Mouse (Mus musculus) stomach, postnatal 0 days (tissue): ENCODE measurements around the gene Fcgrt.

Experiments
- CTCF ChIP-seq: IDR thresholded peaks from 2 replicates; pipeline ENCODE4 v1.5.1; 2016; ENCODE audit warnings: antibody characterized with exemption, low read depth, mild to moderate bottlenecking, moderate library complexity
- EP300 ChIP-seq: optimal IDR thresholded peaks from 2 replicates; pipeline ENCODE3; 2016; ENCODE audit warnings: antibody characterized with exemption

DNA sequence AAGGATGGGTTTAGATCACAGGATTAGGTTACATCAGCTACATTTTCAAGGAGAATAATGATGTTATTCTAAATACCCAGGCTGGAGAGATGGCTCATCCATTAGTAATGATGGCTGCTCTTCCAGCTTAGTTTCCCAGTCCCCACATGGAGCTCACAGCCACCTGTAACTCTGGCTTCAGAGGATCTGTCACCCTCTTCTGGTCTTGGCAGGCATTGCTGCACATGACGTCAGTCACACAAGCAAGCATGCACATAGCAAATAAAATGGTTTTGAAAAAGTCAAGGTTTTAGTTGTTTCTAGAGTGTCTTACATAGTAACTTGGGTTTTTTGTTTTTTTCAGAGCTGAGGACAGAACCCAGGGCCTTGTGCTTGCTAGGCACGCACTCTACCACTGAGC, 31.4 kb downstream of the Fcgrt start:
- TF ChIP-seq EP300 (no peak), CTCF (peak; percentile 64)
